Mouse (Mus musculus) hindbrain, embryonic 15.5 days (tissue): ENCODE data around the gene Muc3. TPM values are rescaled to one million over a fixed set of nuclear protein-coding genes. Genes with fewer than 3 reads are reported as not detected.

Experiments used
- ATAC-seq: fragments of 200-750 bp; cut with Nextera tagmentation; 2 replicates; pipeline ENCODE4 v1.8.0; 2017; ENCODE audit warnings: low read depth, moderate number of reproducible peaks, moderate TSS enrichment; ENCODE audit not compliant: low FRiP score
- H3K27ac ChIP-seq: fragments of 300-500 bp; sonication (generic); replicated peaks from 2 replicates; pipeline ENCODE4 v1.5.1; 2015; ENCODE audit warnings: mild to moderate bottlenecking, inconsistent platforms
- H3K27me3 ChIP-seq: fragments of 300-500 bp; sonication (generic); 2 replicates; pipeline ENCODE4 v1.6.1; 2015; ENCODE audit warnings: control low read depth, inconsistent platforms
- H3K36me3 ChIP-seq: fragments of 300-500 bp; sonication (generic); 2 replicates; pipeline ENCODE4 v1.6.1; 2015; ENCODE audit warnings: control low read depth, inconsistent platforms
- H3K4me1 ChIP-seq: fragments of 300-500 bp; sonication (generic); replicated peaks from 2 replicates; pipeline ENCODE4 v1.6.1; 2015; ENCODE audit warnings: control low read depth, inconsistent platforms
- H3K4me2 ChIP-seq: fragments of 300-500 bp; sonication (generic); 2 replicates; pipeline ENCODE4 v1.6.1; 2015; ENCODE audit warnings: moderate library complexity, mild to moderate bottlenecking, inconsistent platforms
- H3K4me3 ChIP-seq: fragments of 300-500 bp; sonication (generic); 2 replicates; pipeline ENCODE4 v1.5.1; 2015; ENCODE audit warnings: mild to moderate bottlenecking, inconsistent platforms
- H3K9ac ChIP-seq: fragments of 300-500 bp; sonication (generic); 2 replicates; pipeline ENCODE4 v1.6.1; 2015; ENCODE audit warnings: inconsistent platforms
- H3K9me3 ChIP-seq: fragments of 300-500 bp; sonication (generic); 2 replicates; pipeline ENCODE4 v1.6.1; 2016; ENCODE audit warnings: control low read depth, inconsistent platforms
- WGBS: fragments of 180-500 bp; shearing (Covaris S2); methylation state at CpG from one replicate; pipeline ENCODE4 v1.1.7; 2015; 5-methylcytosine and 5-hydroxymethylcytosine counted together
- polyA plus RNA-seq: library from polyadenylated mRNA; unstranded; fragments of >200 nt; fragmentation: Nextera tagmentation; extraction: Ambion mirVana; gene quantifications from 2 replicates; pipeline ENCODE4 v1.2.1, GENCODE M21; 2015

The Muc3 gene
- polyA plus RNA-seq, 1 experiment from 2014 or later, result not detected

DNA sequence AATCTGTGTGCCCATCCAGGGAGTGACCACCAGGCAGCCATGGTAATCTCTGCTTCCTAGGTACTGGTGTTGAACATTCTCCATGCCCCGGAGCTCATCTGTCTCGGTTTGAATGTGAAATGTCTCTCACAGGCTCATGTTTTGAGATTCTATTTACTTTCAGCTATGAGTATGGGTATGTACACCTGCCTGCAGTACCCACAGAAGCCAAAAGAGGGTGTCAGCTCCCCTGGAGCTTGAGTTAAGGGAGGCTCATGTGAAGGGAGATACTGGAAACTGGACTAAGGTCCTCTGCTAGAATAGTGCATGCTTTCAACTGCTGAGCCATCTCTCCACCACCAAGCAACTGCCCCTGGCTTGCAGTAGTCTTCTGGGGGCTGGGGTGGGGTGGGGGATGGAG is 45.2 kb downstream of the Muc3 start:
- ATAC-seq, result no peak
- H3K4me2 ChIP-seq, result no peak overlapping the region
- H3K27ac ChIP-seq, result no peak overlapping the region
- H3K4me1 ChIP-seq, result peaks cover 13% of the 10 kb centered on the region
- no peak overlapping the region for H3K9ac ChIP-seq
- H3K9me3 ChIP-seq, result no peaks in the 10 kb centered on the region
- H3K27me3 ChIP-seq, result no peaks in the 10 kb centered on the region
- WGBS, result 94% methylated on average over 2 of the region's 2 CpGs
- no peak overlapping the region for H3K4me3 ChIP-seq
- H3K36me3 ChIP-seq, result no peaks in the 10 kb centered on the region

DNA sequence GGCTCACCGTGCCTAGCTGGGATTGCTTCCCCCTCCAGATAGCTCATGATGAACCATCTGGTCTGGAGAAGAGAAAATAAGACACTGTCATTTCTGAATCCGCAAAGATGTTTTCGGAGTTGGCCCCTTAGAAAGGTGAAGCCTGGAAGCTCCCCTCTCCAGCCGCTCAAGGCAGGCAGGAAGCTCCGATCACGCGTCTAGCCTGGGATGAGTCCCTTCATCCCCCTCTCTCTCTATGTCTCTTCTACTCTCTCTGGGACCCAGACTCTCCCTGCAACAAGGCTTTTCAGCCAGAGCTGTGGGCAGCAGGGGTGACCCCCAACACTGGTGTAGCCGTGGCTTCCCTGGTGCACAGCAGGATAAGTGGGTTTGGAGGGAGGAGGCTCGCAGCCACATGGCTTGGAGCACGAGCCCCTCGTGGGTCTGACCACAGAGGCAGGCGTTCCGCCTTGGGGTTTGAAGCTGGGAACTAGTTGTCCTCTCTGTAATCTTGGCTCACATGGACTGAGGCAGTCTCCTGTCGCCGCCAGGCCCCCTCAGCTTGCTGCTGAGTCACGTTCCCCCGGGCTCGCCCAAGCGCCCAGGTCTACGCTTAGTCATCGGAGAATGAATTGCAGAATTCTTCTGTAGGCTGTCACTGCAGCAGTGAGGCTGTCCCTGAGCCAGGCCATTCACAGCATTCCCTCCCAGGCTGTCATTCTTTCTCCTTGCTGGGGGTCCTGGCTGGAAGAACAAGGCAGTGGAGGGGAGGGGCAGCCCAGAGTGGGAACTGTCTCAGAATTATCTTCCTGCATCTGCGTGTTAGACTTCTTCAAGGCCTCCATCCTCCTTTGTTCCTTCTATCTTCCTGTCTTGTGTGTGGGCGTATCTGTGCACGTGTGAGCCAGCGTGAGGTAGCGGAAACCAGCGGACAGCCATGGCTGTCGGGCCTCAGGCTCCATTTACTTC is 46.3 kb downstream of the Muc3 start:
- no peak overlapping the region for H3K27ac ChIP-seq
- WGBS, result 62% methylated on average over 28 of the region's 28 CpGs
- H3K4me2 ChIP-seq, result 0 out of 2 replicates have a peak overlapping the region, but pooled peaks have one; percentile 7
- peaks cover 13% of the 10 kb centered on the region for H3K4me1 ChIP-seq
- no peaks in the 10 kb centered on the region for H3K27me3 ChIP-seq
- ATAC-seq, result no peak
- H3K4me3 ChIP-seq, result no peak overlapping the region
- H3K9me3 ChIP-seq, result no peaks in the 10 kb centered on the region
- H3K9ac ChIP-seq, result no peak overlapping the region
- H3K36me3 ChIP-seq, result no peaks in the 10 kb centered on the region

DNA sequence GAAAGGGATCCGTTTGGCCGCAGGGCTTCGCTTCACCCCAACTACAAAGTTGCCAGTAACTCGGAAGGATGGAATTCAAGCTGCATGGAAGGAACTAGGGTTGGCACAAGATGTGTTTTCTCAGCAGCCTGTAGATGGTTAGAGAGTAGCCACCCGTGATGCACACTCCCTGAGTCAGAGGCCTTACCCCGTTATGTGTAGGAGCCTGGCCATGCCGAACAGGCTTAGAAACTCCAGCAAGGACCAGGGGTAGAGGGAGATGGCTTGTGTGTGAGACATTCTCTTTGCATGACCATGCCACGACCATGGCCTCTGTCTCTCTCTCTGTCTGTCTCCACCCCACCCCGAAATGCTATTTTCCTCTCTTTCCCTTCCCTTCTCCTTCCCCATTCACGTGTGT is 47.0 kb downstream of the Muc3 start:
- Histone ChIP-seq H3K4me1 (peaks cover 13% of the 10 kb centered on the region), H3K36me3 (no peaks in the 10 kb centered on the region), H3K27ac (no peak overlapping the region), H3K9me3 (no peaks in the 10 kb centered on the region), H3K9ac (no peak overlapping the region), H3K4me2 (no peak overlapping the region), H3K4me3 (no peak overlapping the region), H3K27me3 (no peaks in the 10 kb centered on the region)
- WGBS, result 79% methylated on average over 10 of the region's 10 CpGs
- no peak for ATAC-seq

DNA sequence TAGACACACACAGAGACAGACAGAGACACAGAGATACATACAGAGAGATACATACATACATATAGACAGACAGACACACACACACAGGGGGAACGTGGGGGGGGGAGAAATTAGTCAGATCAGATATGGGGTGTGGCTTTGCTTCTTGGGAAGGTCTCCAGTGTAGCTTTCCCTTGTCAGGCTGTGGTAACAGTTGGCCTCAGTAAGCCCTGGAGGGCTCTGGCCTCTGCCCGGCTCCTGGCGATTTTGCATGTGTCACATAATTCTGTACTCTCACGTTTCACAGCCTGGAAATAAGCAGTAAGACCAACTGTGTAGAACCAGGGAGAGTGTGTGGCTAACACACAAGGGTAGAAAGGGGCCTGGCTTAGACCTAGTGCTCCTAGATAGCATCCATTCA is 48.5 kb downstream of the Muc3 start:
- H3K4me3 ChIP-seq, result no peak overlapping the region
- 73% methylated on average over 4 of the region's 4 CpGs for WGBS
- no peak overlapping the region for H3K4me2 ChIP-seq
- no peak overlapping the region for H3K27ac ChIP-seq
- H3K9ac ChIP-seq, result no peak overlapping the region
- no peaks in the 10 kb centered on the region for H3K9me3 ChIP-seq
- no peaks in the 10 kb centered on the region for H3K27me3 ChIP-seq
- H3K4me1 ChIP-seq, result peaks cover 8% of the 10 kb centered on the region
- H3K36me3 ChIP-seq, result no peaks in the 10 kb centered on the region
- no peak for ATAC-seq

DNA sequence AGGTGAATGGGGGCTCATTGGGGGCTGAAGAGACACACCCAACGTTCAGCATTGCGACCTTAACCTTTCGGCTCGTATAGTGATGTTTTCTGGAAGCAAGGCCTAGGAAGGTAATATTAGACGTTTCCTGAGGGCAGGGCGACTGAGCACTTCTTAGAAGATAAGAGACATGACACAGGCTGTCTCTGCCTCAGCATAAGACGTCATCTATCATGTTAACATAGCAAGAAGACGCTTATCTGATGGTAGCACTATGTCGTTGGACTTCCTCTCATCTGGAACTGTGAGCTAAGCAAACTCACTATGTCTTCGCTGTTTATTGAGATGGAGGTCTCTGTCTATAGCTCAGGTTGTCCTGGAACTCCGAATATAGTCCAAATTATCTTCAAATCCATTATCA is 50.7 kb downstream of the Muc3 start:
- H3K36me3 ChIP-seq, result no peaks in the 10 kb centered on the region
- 84% methylated on average over 11 of the region's 11 CpGs for WGBS
- no peak overlapping the region for H3K4me2 ChIP-seq
- no peaks in the 10 kb centered on the region for H3K9me3 ChIP-seq
- no peak overlapping the region for H3K9ac ChIP-seq
- no peak overlapping the region for H3K27ac ChIP-seq
- peaks cover 8% of the 10 kb centered on the region for H3K4me1 ChIP-seq
- no peak overlapping the region for H3K4me3 ChIP-seq
- ATAC-seq, result no peak
- H3K27me3 ChIP-seq, result no peaks in the 10 kb centered on the region

DNA sequence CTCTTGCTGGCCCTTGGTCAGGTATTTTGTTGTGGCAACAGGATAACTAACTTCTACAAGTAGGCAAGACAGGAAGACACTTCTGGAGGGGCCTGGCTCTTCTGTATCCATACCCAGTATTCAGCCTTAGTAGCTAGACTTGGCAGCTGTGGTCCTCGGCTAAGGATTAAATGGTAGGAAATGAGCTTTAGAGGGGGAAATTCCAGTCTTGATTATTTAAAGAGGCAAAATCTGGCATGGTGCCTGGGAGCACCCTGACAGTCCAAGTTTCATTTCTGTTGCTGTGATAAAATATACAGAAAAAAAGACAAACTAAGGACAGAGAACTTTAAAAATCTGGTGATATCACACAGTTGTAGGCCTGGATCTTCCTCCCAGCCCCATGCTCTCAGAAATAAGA is 53.1 kb downstream of the Muc3 start:
- Histone ChIP-seq H3K4me1 (no peaks in the 10 kb centered on the region), H3K9ac (no peak overlapping the region), H3K4me3 (no peak overlapping the region), H3K27me3 (no peaks in the 10 kb centered on the region), H3K9me3 (no peaks in the 10 kb centered on the region), H3K4me2 (no peak overlapping the region), H3K36me3 (no peaks in the 10 kb centered on the region), H3K27ac (no peak overlapping the region)
- 81% methylated on average over 1 of the region's 1 CpGs for WGBS
- ATAC-seq, result no peak

DNA sequence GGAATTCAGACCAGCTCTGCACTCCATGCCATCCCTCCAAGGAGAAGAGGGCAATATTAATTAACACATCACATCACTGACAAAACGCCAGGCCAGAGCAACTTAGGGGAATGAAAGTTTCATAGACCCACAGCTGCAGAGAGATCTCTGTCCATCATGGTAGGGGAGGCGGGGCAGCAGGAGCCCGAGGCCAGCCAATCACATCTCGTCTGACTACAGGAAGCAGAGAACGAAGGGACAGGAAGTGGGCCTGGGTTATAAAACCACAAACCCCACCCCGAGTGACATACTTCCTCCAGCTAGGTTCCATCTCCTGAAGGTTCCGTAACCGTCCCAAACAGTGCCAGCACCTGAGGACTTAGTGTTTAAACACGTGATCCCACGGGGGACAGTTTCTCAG is 54.0 kb downstream of the Muc3 start:
- ATAC-seq, result no peak
- H3K4me1 ChIP-seq, result no peaks in the 10 kb centered on the region
- H3K36me3 ChIP-seq, result no peaks in the 10 kb centered on the region
- no peaks in the 10 kb centered on the region for H3K9me3 ChIP-seq
- H3K27me3 ChIP-seq, result no peaks in the 10 kb centered on the region
- H3K27ac ChIP-seq, result no peak overlapping the region
- WGBS, result 87% methylated on average over 10 of the region's 10 CpGs
- H3K4me2 ChIP-seq, result no peak overlapping the region
- no peak overlapping the region for H3K4me3 ChIP-seq
- no peak overlapping the region for H3K9ac ChIP-seq

DNA sequence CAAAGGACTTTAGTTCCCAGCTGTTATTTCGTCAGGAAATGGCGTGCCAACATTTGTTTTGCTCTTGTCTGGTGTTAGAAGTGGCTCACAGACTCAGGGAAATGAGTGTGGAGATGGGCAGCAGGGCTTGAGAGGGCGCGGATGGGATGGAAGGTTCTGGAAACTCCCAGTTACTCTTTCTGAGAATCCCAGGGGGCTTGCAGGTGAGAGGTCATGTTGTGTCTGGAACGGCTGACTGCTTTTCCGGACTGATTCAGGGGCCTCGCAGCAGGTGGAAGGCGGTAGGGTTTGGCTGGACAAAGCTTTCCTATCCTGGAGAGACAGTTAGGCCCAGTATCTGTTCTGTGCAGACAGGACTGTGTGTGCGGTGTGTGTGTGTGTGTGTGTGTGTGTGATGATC is 55.4 kb downstream of the Muc3 start:
- 82% methylated on average over 9 of the region's 9 CpGs for WGBS
- Histone ChIP-seq H3K27me3 (no peaks in the 10 kb centered on the region), H3K4me1 (no peaks in the 10 kb centered on the region), H3K9ac (no peak overlapping the region), H3K36me3 (no peaks in the 10 kb centered on the region), H3K4me2 (no peak overlapping the region), H3K9me3 (no peaks in the 10 kb centered on the region), H3K27ac (no peak overlapping the region), H3K4me3 (no peak overlapping the region)
- ATAC-seq, result no peak

DNA sequence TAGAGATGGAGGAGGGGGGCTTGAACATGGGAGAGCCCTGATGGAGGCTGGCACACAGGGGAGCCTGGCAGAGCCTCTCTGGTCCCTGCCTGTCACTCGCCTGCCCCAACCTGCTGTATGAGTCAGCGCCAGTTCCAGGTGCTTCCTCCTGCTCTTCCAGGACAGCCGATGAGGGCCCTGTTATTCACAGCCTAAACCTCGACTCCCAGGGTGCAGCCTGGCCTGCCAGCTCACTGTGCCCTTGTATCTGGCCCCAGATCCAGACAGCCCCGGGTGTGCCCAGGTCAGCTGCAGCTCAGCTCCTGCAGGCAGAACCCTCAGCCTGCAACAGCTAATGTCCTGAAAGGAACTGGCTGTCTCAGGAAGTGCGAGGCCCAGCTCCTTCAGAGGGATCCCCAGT is 57.6 kb downstream of the Muc3 start:
- Histone ChIP-seq H3K27me3 (no peaks in the 10 kb centered on the region), H3K4me3 (no peak overlapping the region), H3K36me3 (no peaks in the 10 kb centered on the region), H3K9ac (no peak overlapping the region), H3K4me2 (no peak overlapping the region), H3K9me3 (no peaks in the 10 kb centered on the region), H3K4me1 (no peaks in the 10 kb centered on the region), H3K27ac (no peak overlapping the region)
- no peak for ATAC-seq
- WGBS, result 70% methylated on average over 6 of the region's 6 CpGs

DNA sequence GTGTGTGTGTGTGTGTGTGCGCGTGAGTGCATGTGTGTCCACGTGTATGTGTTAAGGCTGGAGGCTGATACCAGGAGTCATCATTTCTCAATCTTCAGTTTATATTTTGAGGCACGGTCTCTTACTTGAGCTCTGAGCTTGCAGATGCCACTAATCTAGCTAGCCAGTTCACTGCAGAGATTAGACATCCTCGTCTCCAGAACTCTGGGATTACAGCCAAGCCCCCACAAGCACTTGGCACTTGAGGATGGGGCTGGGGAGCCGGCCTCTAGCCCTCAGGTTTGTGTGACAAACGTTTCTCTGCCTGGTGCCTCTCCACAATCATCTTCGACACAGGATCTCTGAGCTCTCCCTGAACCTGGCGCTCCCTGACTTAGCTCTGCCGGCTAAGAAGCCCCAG is 58.3 kb downstream of the Muc3 start:
- no peaks in the 10 kb centered on the region for H3K27me3 ChIP-seq
- no peak for ATAC-seq
- H3K27ac ChIP-seq, result no peak overlapping the region
- no peaks in the 10 kb centered on the region for H3K4me1 ChIP-seq
- no peak overlapping the region for H3K4me2 ChIP-seq
- WGBS, result 83% methylated on average over 10 of the region's 10 CpGs
- H3K9ac ChIP-seq, result no peak overlapping the region
- H3K4me3 ChIP-seq, result no peak overlapping the region
- H3K9me3 ChIP-seq, result no peaks in the 10 kb centered on the region
- H3K36me3 ChIP-seq, result no peaks in the 10 kb centered on the region

DNA sequence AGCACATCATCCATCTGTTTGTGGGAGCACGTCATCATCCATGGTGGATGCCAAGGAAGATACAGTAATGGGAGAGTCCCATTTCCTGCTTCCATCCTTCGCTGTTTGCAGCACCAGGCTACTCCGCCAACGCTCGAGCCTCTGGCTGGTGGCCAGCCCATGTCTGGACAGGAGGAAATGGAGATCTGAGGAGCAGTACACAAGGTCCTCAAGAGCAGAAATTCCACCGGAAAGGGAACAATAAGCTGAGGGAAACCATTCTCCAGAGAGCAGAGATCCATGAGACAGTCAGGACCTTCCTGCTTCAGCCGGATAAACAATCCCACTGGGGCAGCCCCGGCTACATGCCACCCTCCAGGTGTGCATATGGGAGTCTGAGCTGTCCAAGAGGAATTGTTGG is 61.7 kb downstream of the Muc3 start:
- WGBS, result 82% methylated on average over 8 of the region's 8 CpGs
- Histone ChIP-seq H3K4me1 (no peaks in the 10 kb centered on the region), H3K36me3 (no peaks in the 10 kb centered on the region), H3K27me3 (no peaks in the 10 kb centered on the region), H3K9ac (no peak overlapping the region), H3K9me3 (no peaks in the 10 kb centered on the region), H3K4me2 (no peak overlapping the region), H3K27ac (no peak overlapping the region), H3K4me3 (no peak overlapping the region)
- ATAC-seq, result no peak

DNA sequence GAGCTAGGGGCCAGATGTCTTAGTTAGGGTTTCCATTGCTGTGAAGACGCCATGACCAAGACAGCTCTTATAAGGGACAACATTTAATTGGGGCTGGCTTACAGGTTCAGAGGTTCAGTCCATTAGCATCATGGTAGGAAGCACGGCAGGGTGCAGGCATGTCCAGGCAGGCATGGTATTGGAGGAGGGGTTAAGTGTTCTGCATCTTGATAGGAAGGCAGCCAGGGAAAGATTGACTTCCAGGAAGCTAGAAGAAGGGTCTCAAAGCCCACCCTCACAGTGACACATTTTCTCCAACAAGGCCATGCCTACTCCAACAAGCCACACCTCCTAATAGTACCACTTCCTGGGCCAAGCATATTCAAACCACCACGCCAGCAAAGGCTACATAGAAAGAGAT is 63.4 kb downstream of the Muc3 start:
- Histone ChIP-seq H3K4me2 (no peak overlapping the region), H3K9ac (no peak overlapping the region), H3K4me1 (no peaks in the 10 kb centered on the region), H3K27ac (no peak overlapping the region), H3K36me3 (no peaks in the 10 kb centered on the region), H3K9me3 (no peaks in the 10 kb centered on the region), H3K4me3 (no peak overlapping the region), H3K27me3 (no peaks in the 10 kb centered on the region)
- no peak for ATAC-seq
- WGBS, result 84% methylated on average over 3 of the region's 3 CpGs

DNA sequence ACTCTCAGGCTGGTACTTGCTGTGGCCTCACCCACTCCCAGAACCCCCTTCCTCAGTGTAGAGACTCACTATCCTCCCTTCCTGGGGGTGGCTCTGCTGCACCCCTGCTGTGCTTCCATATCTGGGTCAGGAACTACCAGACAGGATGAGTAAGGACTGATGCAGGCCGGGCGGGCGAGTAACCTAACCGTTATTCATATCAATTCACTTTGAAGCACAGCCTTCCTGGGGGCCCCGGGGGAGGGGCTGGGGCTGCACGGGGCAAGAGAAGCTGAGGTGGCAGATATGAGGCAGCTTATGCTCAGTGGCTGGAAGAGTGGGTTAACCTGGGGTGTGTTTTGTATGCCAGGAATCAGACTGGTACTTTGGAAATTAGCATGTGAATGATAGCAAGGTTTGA is 64.1 kb downstream of the Muc3 start:
- Histone ChIP-seq H3K27me3 (no peaks in the 10 kb centered on the region), H3K4me1 (no peaks in the 10 kb centered on the region), H3K4me3 (no peak overlapping the region), H3K4me2 (no peak overlapping the region), H3K36me3 (no peaks in the 10 kb centered on the region), H3K27ac (no peak overlapping the region), H3K9me3 (no peaks in the 10 kb centered on the region), H3K9ac (no peak overlapping the region)
- no peak for ATAC-seq
- WGBS, result 82% methylated on average over 6 of the region's 6 CpGs
